Mouse (Mus musculus) embryonic facial prominence, embryonic 10.5 days (tissue): ENCODE measurements around the gene Grk6. TPM values are rescaled to one million over a fixed set of nuclear protein-coding genes. Genes with fewer than 3 reads are reported as not detected.

Source experiments
- DNase-seq: peaks from one replicate; pipeline ENCODE4 v3.0.0-alpha.2; 2017; ENCODE audit warnings: low spot score
- H3K27ac ChIP-seq: fragments of 300-500 bp; sonication (generic); replicated peaks from 2 replicates; pipeline ENCODE4 v1.5.1; 2016; ENCODE audit warnings: mild to moderate bottlenecking
- H3K27me3 ChIP-seq: fragments of 300-500 bp; sonication (generic); replicated peaks from 2 replicates; pipeline ENCODE4 v1.6.1; 2016; ENCODE audit warnings: low read depth, mild to moderate bottlenecking; ENCODE audit not compliant: poor library complexity, severe bottlenecking
- H3K36me3 ChIP-seq: fragments of 300-500 bp; sonication (generic); replicated peaks from 2 replicates; pipeline ENCODE4 v1.6.1; 2016; ENCODE audit warnings: mild to moderate bottlenecking, moderate library complexity
- H3K4me1 ChIP-seq: fragments of 300-500 bp; sonication (generic); 2 replicates; pipeline ENCODE4 v1.6.1; 2016
- H3K4me3 ChIP-seq: fragments of 300-500 bp; sonication (generic); 2 replicates; pipeline ENCODE4 v1.5.1; 2016; ENCODE audit warnings: mild to moderate bottlenecking, moderate library complexity
- H3K9me3 ChIP-seq: fragments of 300-500 bp; sonication (generic); 2 replicates; pipeline ENCODE4 v1.6.1; 2016; ENCODE audit warnings: mild to moderate bottlenecking
- WGBS: fragments of 180-500 bp; shearing (Covaris S2); methylation state at CpG from one replicate; pipeline ENCODE4 v1.1.7; 2016; 5-methylcytosine and 5-hydroxymethylcytosine counted together
- microRNA-seq: library from miRNA; unstranded; fragments of <30 nt; microRNA quantifications from one replicate; pipeline ENCODE4, GENCODE M21; 2017
- polyA plus RNA-seq: library from polyadenylated mRNA; unstranded; fragments of >200 nt; fragmentation: Nextera tagmentation; extraction: Ambion mirVana; gene quantifications from 2 replicates; pipeline ENCODE4 v1.2.1, GENCODE M21; 2016

The Grk6 gene
- polyA plus RNA-seq, 1 experiment from 2014 or later: 65.2 TPM

- Histone ChIP-seq H3K27ac (no peak overlapping the region), H3K27me3 (no peaks in the 10 kb centered on the region), H3K4me1 (0 out of 2 replicates have a peak, but pooled peaks cover 6% of the 10 kb centered on the region), H3K9me3 (no peaks in the 10 kb centered on the region), H3K36me3 (peaks cover 98% of the 10 kb centered on the region), H3K4me3 (no peak overlapping the region)
- 92% methylated on average over 8 of the region's 8 CpGs for WGBS
- no peak for DNase-seq
Observed at GRCm38 (mm10) chr13:55502405-55502804, 57.5 kb downstream of the Grk6 start.

GRCm38 (mm10) chr13:55504390-55504789 lies 59.5 kb downstream of the Grk6 start:
- Histone ChIP-seq H3K27me3 (no peaks in the 10 kb centered on the region), H3K36me3 (peaks cover 100% of the 10 kb centered on the region), H3K4me1 (peaks cover 8% of the 10 kb centered on the region; the same call in 1 of the 2 replicates), H3K9me3 (no peaks in the 10 kb centered on the region), H3K4me3 (no peak overlapping the region), H3K27ac (no peak overlapping the region)
- no peak for DNase-seq
- 89% methylated on average over 5 of the region's 5 CpGs for WGBS

- 97% methylated on average over 9 of the region's 9 CpGs for WGBS
- Histone ChIP-seq H3K27me3 (no peaks in the 10 kb centered on the region), H3K27ac (no peak overlapping the region), H3K4me1 (peaks cover 21% of the 10 kb centered on the region), H3K36me3 (peaks cover 100% of the 10 kb centered on the region), H3K9me3 (no peaks in the 10 kb centered on the region), H3K4me3 (no peak overlapping the region)
- no peak for DNase-seq
Observed at GRCm38 (mm10) chr13:55505810-55506209, 60.9 kb downstream of the Grk6 start.

GRCm38 (mm10) chr13:55506697-55507096 lies 61.8 kb downstream of the Grk6 start:
- Histone ChIP-seq H3K9me3 (no peaks in the 10 kb centered on the region), H3K27me3 (no peaks in the 10 kb centered on the region), H3K4me1 (peaks cover 30% of the 10 kb centered on the region), H3K36me3 (peaks cover 99% of the 10 kb centered on the region), H3K4me3 (no peak overlapping the region), H3K27ac (no peak overlapping the region)
- 94% methylated on average over 10 of the region's 10 CpGs for WGBS
- no peak for DNase-seq

- no peak overlapping the region for H3K4me3 ChIP-seq
- peaks cover 42% of the 10 kb centered on the region for H3K4me1 ChIP-seq
- no peaks in the 10 kb centered on the region for H3K27me3 ChIP-seq
- H3K36me3 ChIP-seq: peaks cover 88% of the 10 kb centered on the region
- no peaks in the 10 kb centered on the region for H3K9me3 ChIP-seq
- no peak overlapping the region for H3K27ac ChIP-seq
- DNase-seq: peak; percentile 58
- WGBS: 66% methylated on average over 11 of the region's 11 CpGs
Observed at GRCm38 (mm10) chr13:55507877-55508276, 63.0 kb downstream of the Grk6 start.

- Histone ChIP-seq H3K4me3 (no peak overlapping the region), H3K27ac (no peak overlapping the region), H3K36me3 (peaks cover 82% of the 10 kb centered on the region), H3K9me3 (no peaks in the 10 kb centered on the region), H3K4me1 (peaks cover 48% of the 10 kb centered on the region), H3K27me3 (no peaks in the 10 kb centered on the region)
- 91% methylated on average over 10 of the region's 10 CpGs for WGBS
- no peak for DNase-seq
Observed at GRCm38 (mm10) chr13:55508531-55508930, 63.7 kb downstream of the Grk6 start.

- no peak for DNase-seq
- no peaks in the 10 kb centered on the region for H3K9me3 ChIP-seq
- H3K36me3 ChIP-seq: peaks cover 64% of the 10 kb centered on the region
- peak overlapping the region; percentile 93 for H3K4me3 ChIP-seq
- H3K27me3 ChIP-seq: peaks cover 12% of the 10 kb centered on the region; the same call in 1 of the 2 replicates
- H3K4me1 ChIP-seq: peaks cover 54% of the 10 kb centered on the region
- H3K27ac ChIP-seq: peak overlapping the region; percentile 97
- 41% methylated on average over 3 of the region's 3 CpGs for WGBS
Observed at GRCm38 (mm10) chr13:55510332-55510667, 65.4 kb downstream of the Grk6 start.

Small RNAs within 50 kb of the gene (microRNA-seq; reads per million reads assigned to microRNA genes)
- not detected for gene Mir6943
- gene Mir6944: 79.0 reads per million, percentile 47 among the genes with 10 or more reads in this experiment
- gene Mir6945: 2.4 reads per million

Other genes starting within 250 kb of the Grk6 start
- 71.9 and 72.5 TPM in 2 replicates for gene Nsd1, start 235.3 kb upstream of the Grk6 start, polyA plus RNA-seq
- gene Prelid1, start 124.6 kb upstream of the Grk6 start, polyA plus RNA-seq: 460 and 481 TPM in 2 replicates
- gene Rab24, start 123.1 kb upstream of the Grk6 start, polyA plus RNA-seq: 70.4 and 73.3 TPM in 2 replicates
- 20.5 and 20.9 TPM in 2 replicates for gene Mxd3, start 115.2 kb upstream of the Grk6 start, polyA plus RNA-seq
- gene Lman2, start 82.3 kb upstream of the Grk6 start, polyA plus RNA-seq: 101 and 110 TPM in 2 replicates
- 0.54 and 0.97 TPM in 2 replicates for gene Rgs14, start 75.3 kb upstream of the Grk6 start, polyA plus RNA-seq
- gene Slc34a1, start 46.9 kb upstream of the Grk6 start, polyA plus RNA-seq: not detected in 2 replicates
- not detected in 2 replicates for gene Pfn3, start 29.8 kb upstream of the Grk6 start, polyA plus RNA-seq
- gene F12, start 18.3 kb upstream of the Grk6 start, polyA plus RNA-seq: 0.13 TPM in 1 of 2 replicates, not detected in the other
- gene Prr7, start 19.2 kb downstream of the Grk6 start, polyA plus RNA-seq: 0.54 TPM in 2 replicates
- 412 and 419 TPM in 2 replicates for gene Dbn1, start 43.0 kb downstream of the Grk6 start, polyA plus RNA-seq
- gene Pdlim7, start 68.6 kb downstream of the Grk6 start, polyA plus RNA-seq: 209 and 215 TPM in 2 replicates
- gene Dok3, start 84.2 kb downstream of the Grk6 start, polyA plus RNA-seq: 3.6 and 4.2 TPM in 2 replicates
- gene Ddx41, start 91.6 kb downstream of the Grk6 start, polyA plus RNA-seq: 90.0 and 93.5 TPM in 2 replicates
- gene Fam193b, start 126.0 kb downstream of the Grk6 start, polyA plus RNA-seq: 62.7 and 67.3 TPM in 2 replicates
- 120 and 121 TPM in 2 replicates for gene Tmed9, start 128.7 kb downstream of the Grk6 start, polyA plus RNA-seq
- 30.1 and 32.0 TPM in 2 replicates for gene B4galt7, start 154.8 kb downstream of the Grk6 start, polyA plus RNA-seq
- gene Caml, start 177.9 kb downstream of the Grk6 start, polyA plus RNA-seq: 52.6 and 53.6 TPM in 2 replicates
- gene Ddx46, start 190.0 kb downstream of the Grk6 start, polyA plus RNA-seq: 44.7 and 47.4 TPM in 2 replicates
- gene B230219D22Rik, start 248.1 kb downstream of the Grk6 start, polyA plus RNA-seq: 55.5 and 60.7 TPM in 2 replicates